Mouse (Mus musculus): ENCODE results near the gene Dnase1l3.

- TF ChIP-seq GATA1 (IDR thresholded peaks at IDR 0.05; ENCODE audit: borderline replicate concordance, low read length) (no peak), FLI1 (IDR thresholded peaks at IDR 0.05; ENCODE audit: low read length) (no peak)
These were observed at the start of gene Dnase1l3 for GRCm38 (mm10) chr14:7994271-7994767.

Data from megakaryocyte, embryonic 14.5 days (primary cell).